Mouse (Mus musculus): Measurements from ENCODE around the gene Rbm20. TPM values are rescaled to one million over a fixed set of nuclear protein-coding genes. Genes with fewer than 3 reads are reported as not detected.

Rbm20 gene
- total and polyA plus RNA-seq, 3 experiments: 37.3 to 58.6 TPM; not detected in 1

GRCm38 (mm10) chr19:53668821-53669220 is 8.3 kb upstream of the Rbm20 start:
- no peak overlapping the region for H3K4me3 ChIP-seq (ENCODE audit: control insufficient read depth in 1 of 2, insufficient read depth in 1 of 2, low read depth in 2 of 2, low read length in 2 of 2)
- no peak for TF ChIP-seq NELFE (IDR thresholded peaks at IDR 0.05; ENCODE audit: low read depth, low read length)
- TF ChIP-seq BHLHE40 (IDR thresholded peaks at IDR 0.05; ENCODE audit: borderline replicate concordance, low read depth, low read length): no peak
- no peak for TF ChIP-seq EP300 (IDR thresholded peaks at IDR 0.05; ENCODE audit: low read depth in 1 of 2, low read length in 2 of 2)
- no peak for TF ChIP-seq TCF12 (IDR thresholded peaks at IDR 0.05; ENCODE audit: low read depth, low read length)
- TF ChIP-seq POLR2AphosphoS2 (IDR thresholded peaks at IDR 0.05; ENCODE audit: low read length): no peak
- no peaks in the 10 kb centered on the region for H3K79me2 ChIP-seq (ENCODE audit: control insufficient read depth, insufficient read depth, low read length, poor library complexity)
- no peak overlapping the region for H3K27ac ChIP-seq (ENCODE audit: control insufficient read depth, low read depth, low read length)
- no peaks in the 10 kb centered on the region for H3K9me3 ChIP-seq (replicated peaks; ENCODE audit: insufficient read depth, low read length)
- H3K27me3 ChIP-seq (ENCODE audit: control insufficient read depth in 1 of 2, insufficient read depth in 2 of 2, low read length in 2 of 2): peaks cover 15 to 17% of the 10 kb centered on the region in 2 experiments
- H3K9ac ChIP-seq (ENCODE audit: control insufficient read depth, low read depth, low read length, poor library complexity, severe bottlenecking): no peak overlapping the region
- H3K4me1 ChIP-seq (ENCODE audit: control insufficient read depth in 1 of 2, insufficient read depth in 2 of 2, low read length in 2 of 2): no peaks in the 10 kb centered on the region
- H3K36me3 ChIP-seq (ENCODE audit: control insufficient read depth in 1 of 2, insufficient read depth in 2 of 2, low read length in 2 of 2): no peaks in the 10 kb centered on the region
- DNase-seq (ENCODE audit: low read depth, low spot score): no peak

GRCm38 (mm10) chr19:53670625-53671141 is 6.4 kb upstream of the Rbm20 start:
- no peak overlapping the region for H3K9ac ChIP-seq (ENCODE audit: control insufficient read depth, low read depth, low read length, poor library complexity, severe bottlenecking)
- no peak for DNase-seq (ENCODE audit: low read depth, low spot score)
- TF ChIP-seq NRF1 (IDR thresholded peaks at IDR 0.05; ENCODE audit: insufficient read depth, low read depth, low read length, poor library complexity, severe bottlenecking) (no peak), CHD2 (IDR thresholded peaks at IDR 0.05; ENCODE audit: low read length) (no peak), TCF12 (IDR thresholded peaks at IDR 0.05; ENCODE audit: low read depth, low read length) (no peak), RCOR1 (IDR thresholded peaks at IDR 0.05; ENCODE audit: low read depth, low read length) (no peak), E2F4 (IDR thresholded peaks at IDR 0.05; ENCODE audit: borderline replicate concordance, low read depth, low read length) (no peak), USF1 (IDR thresholded peaks at IDR 0.05; ENCODE audit: low read depth, low read length) (no peak), POLR2AphosphoS2 (IDR thresholded peaks at IDR 0.05; ENCODE audit: low read length) (no peak)
- peaks cover 15 to 17% of the 10 kb centered on the region in 2 experiments for H3K27me3 ChIP-seq (ENCODE audit: control insufficient read depth in 1 of 2, insufficient read depth in 2 of 2, low read length in 2 of 2)
- H3K4me3 ChIP-seq (ENCODE audit: control insufficient read depth in 1 of 2, insufficient read depth in 1 of 2, low read depth in 2 of 2, low read length in 2 of 2): no peak overlapping the region
- 0 out of 4 replicates have a peak, but pooled peaks cover 0 to 4% of the 10 kb centered on the region in 2 experiments for H3K4me1 ChIP-seq (ENCODE audit: control insufficient read depth in 1 of 2, insufficient read depth in 2 of 2, low read length in 2 of 2)
- no peaks in the 10 kb centered on the region for H3K9me3 ChIP-seq (replicated peaks; ENCODE audit: insufficient read depth, low read length)
- H3K36me3 ChIP-seq (ENCODE audit: control insufficient read depth in 1 of 2, insufficient read depth in 2 of 2, low read length in 2 of 2): no peaks in the 10 kb centered on the region
- H3K27ac ChIP-seq (ENCODE audit: control insufficient read depth, low read depth, low read length): no peak overlapping the region
- no peaks in the 10 kb centered on the region for H3K79me2 ChIP-seq (ENCODE audit: control insufficient read depth, insufficient read depth, low read length, poor library complexity)

- no peak for TF ChIP-seq ZC3H11A (IDR thresholded peaks at IDR 0.05; ENCODE audit: low read depth, low read length)
- TF ChIP-seq MYB (IDR thresholded peaks at IDR 0.05; ENCODE audit: low read depth, low read length): no peak
- no peak for TF ChIP-seq USF1 (IDR thresholded peaks at IDR 0.05; ENCODE audit: low read depth, low read length)
- peaks cover 15 to 17% of the 10 kb centered on the region in 2 experiments for H3K27me3 ChIP-seq (ENCODE audit: control insufficient read depth in 1 of 2, insufficient read depth in 2 of 2, low read length in 2 of 2)
- no peak for DNase-seq (ENCODE audit: low read depth, low spot score)
These were observed 5.7 kb upstream of the Rbm20 start for GRCm38 (mm10) chr19:53671432-53671831.

More at GRCm38 (mm10) chr19:53671432-53671831, 5.7 kb upstream of the Rbm20 start:
- no peak overlapping the region for H3K9ac ChIP-seq (ENCODE audit: control insufficient read depth, low read depth, low read length, poor library complexity, severe bottlenecking)
- 0 out of 4 replicates have a peak, but pooled peaks cover 0 to 4% of the 10 kb centered on the region in 2 experiments for H3K4me1 ChIP-seq (ENCODE audit: control insufficient read depth in 1 of 2, insufficient read depth in 2 of 2, low read length in 2 of 2)
- H3K36me3 ChIP-seq (ENCODE audit: control insufficient read depth in 1 of 2, insufficient read depth in 2 of 2, low read length in 2 of 2): no peaks in the 10 kb centered on the region
- no peak overlapping the region for H3K4me3 ChIP-seq (ENCODE audit: control insufficient read depth in 1 of 2, insufficient read depth in 1 of 2, low read depth in 2 of 2, low read length in 2 of 2)
- no peaks in the 10 kb centered on the region for H3K79me2 ChIP-seq (ENCODE audit: control insufficient read depth, insufficient read depth, low read length, poor library complexity)
- no peaks in the 10 kb centered on the region for H3K9me3 ChIP-seq (replicated peaks; ENCODE audit: insufficient read depth, low read length)
- no peak overlapping the region for H3K27ac ChIP-seq (ENCODE audit: control insufficient read depth, low read depth, low read length)

Data from MEL (cell line).